8 mouse cellular contexts compared by ENCODE assay signal in genomic region chr1:34802290-34802642, GRCm38 (mm10). TPM values are rescaled to one million over a fixed set of nuclear protein-coding genes. Genes with fewer than 3 reads are reported as not detected.
DNase-seq lines count a peak whose midpoint lies in the region; ATAC-seq lines count a peak whose summit lies in the region.

No protein-coding gene starts in this region.

- ATAC-seq in heart, embryonic 12.5 days (ENCODE audit: insufficient number of reproducible peaks, low FRiP score) = no peak
- peak; percentile 68 to 79 for ATAC-seq in hematopoietic stem cell, adult 5-6 weeks (replicated peaks in 1 of 2; ENCODE audit: insufficient read depth in 1 of 2, low FRiP score in 2 of 2, low TSS enrichment in 1 of 2, low read depth in 1 of 2, poor library complexity in 2 of 2, severe bottlenecking in 2 of 2)
- ATAC-seq in liver, embryonic 12.5 days = no peak
- ATAC-seq in monocyte, adult 5-6 weeks (replicated peaks; ENCODE audit: insufficient number of reproducible peaks, low FRiP score, low TSS enrichment, poor library complexity, severe bottlenecking) = 0 out of 2 replicates have a peak, but pooled peaks have one; percentile 20

- no peaks in the 10 kb centered on the region for H3K9me3 ChIP-seq in heart, embryonic 12.5 days (replicated peaks)
- H3K9me3 ChIP-seq in liver, embryonic 12.5 days (replicated peaks) = no peaks in the 10 kb centered on the region

- H3K27me3 ChIP-seq in heart, embryonic 12.5 days (replicated peaks) = no peaks in the 10 kb centered on the region; the same call in none of the 2 replicates
- peaks cover 10% of the 10 kb centered on the region for H3K27me3 ChIP-seq in liver, embryonic 12.5 days (replicated peaks)

- H3K27ac ChIP-seq in heart, embryonic 12.5 days (ENCODE audit: poor library complexity, severe bottlenecking) = no peak overlapping the region
- no peak overlapping the region for H3K27ac ChIP-seq in liver, embryonic 12.5 days

- WGBS in heart, embryonic 12.5 days = 26% methylated on average over 7 of the region's 7 CpGs
- 15% methylated on average over 7 of the region's 7 CpGs for WGBS in liver, embryonic 12.5 days (ENCODE audit: insufficient replicate concordance)

- no peak for DNase-seq in heart, adult 9 months (ENCODE audit: low spot score in 2 of 2)
- DNase-seq in brain, adult 2 months (ENCODE audit: low read depth, low spot score) = peak; percentile 91
- DNase-seq in thymus, postnatal 36 days = peak; percentile 76 to 81
- DNase-seq in ovary, adult 18-20 months (ENCODE audit: low spot score) = no peak

- H3K4me1 ChIP-seq in heart, embryonic 12.5 days (replicated peaks) = peaks cover 37% of the 10 kb centered on the region
- H3K4me1 ChIP-seq in liver, embryonic 12.5 days = peaks cover 28% of the 10 kb centered on the region

- H3K4me3 ChIP-seq in heart, embryonic 12.5 days = peak overlapping the region; percentile 73
- peak overlapping the region; percentile 67 for H3K4me3 ChIP-seq in liver, embryonic 12.5 days

- no peaks in the 10 kb centered on the region for H3K36me3 ChIP-seq in heart, embryonic 12.5 days
- no peaks in the 10 kb centered on the region for H3K36me3 ChIP-seq in liver, embryonic 12.5 days

- H3K4me2 ChIP-seq in heart, embryonic 12.5 days = peak overlapping the region; percentile 82
- peak overlapping the region; percentile 95 for H3K4me2 ChIP-seq in liver, embryonic 12.5 days

- H3K9ac ChIP-seq in heart, embryonic 12.5 days = peak overlapping the region; percentile 77
- peak overlapping the region; percentile 61; the same call in 1 of the 2 replicates for H3K9ac ChIP-seq in liver, embryonic 12.5 days

RNA-seq across cellular contexts. Expression of gene Fam168b, which starts 40.6 kb away (rescaled TPM):
- polyA plus RNA-seq in heart, embryonic 12.5 days (2016; fragmentation: Nextera tagmentation; extraction: Ambion mirVana) = 65.7 and 69.2 TPM in 2 replicates
- total RNA-seq in hematopoietic stem cell, adult 5-6 weeks (2017) = 83.2 and 94.6 TPM in 2 replicates
- polyA plus RNA-seq in liver, embryonic 12.5 days (2016; fragmentation: Nextera tagmentation; extraction: Ambion mirVana) = 32.6 and 35.1 TPM in 2 replicates
- total RNA-seq in monocyte, adult 5-6 weeks (2017) = 101 to 121 TPM (median 108 TPM) in 3 replicates

RNA-seq across cellular contexts. Expression of gene Plekhb2, which starts 47.5 kb away (rescaled TPM):
- polyA plus RNA-seq in heart, embryonic 12.5 days (2016; fragmentation: Nextera tagmentation; extraction: Ambion mirVana) = 64.2 and 67.3 TPM in 2 replicates
- total RNA-seq in hematopoietic stem cell, adult 5-6 weeks (2017) = 23.7 and 25.8 TPM in 2 replicates
- 12.5 and 13.3 TPM in 2 replicates for polyA plus RNA-seq in liver, embryonic 12.5 days (2016; fragmentation: Nextera tagmentation; extraction: Ambion mirVana)
- total RNA-seq in monocyte, adult 5-6 weeks (2017) = 32.1 to 49.0 TPM (median 41.0 TPM) in 3 replicates

Comparison
In these comparisons a context has a peak if more than half of its experiments do, and no peak if none do; other contexts are left out.
1. ATAC-seq: peak in hematopoietic stem cell, adult 5-6 weeks (2 of 2) and monocyte, adult 5-6 weeks (single experiment); none in heart, embryonic 12.5 days (single experiment) and liver, embryonic 12.5 days (single experiment).
2. DNase-seq: peak in brain, adult 2 months (single experiment) and thymus, postnatal 36 days (2 of 2); none in heart, adult 9 months (0 of 2) and ovary, adult 18-20 months (single experiment).